Mouse (Mus musculus) intestine, postnatal 0 days (tissue): ENCODE data around the gene Rph3al. TPM values are rescaled to one million over a fixed set of nuclear protein-coding genes. Genes with fewer than 3 reads are reported as not detected.

Source experiments
- ATAC-seq: fragments of 200-750 bp; cut with Nextera tagmentation; 2 replicates; pipeline ENCODE4 v1.8.0; 2017; ENCODE audit warnings: mild to moderate bottlenecking, moderate TSS enrichment, moderate library complexity
- H3K27ac ChIP-seq: fragments of 300-500 bp; sonication (generic); 2 replicates; pipeline ENCODE4 v1.5.1; 2014; ENCODE audit warnings: mild to moderate bottlenecking, low read depth, low read length, moderate library complexity
- H3K27me3 ChIP-seq: fragments of 300-500 bp; sonication (generic); replicated peaks from 2 replicates; pipeline ENCODE4 v1.6.1; 2014; ENCODE audit warnings: low read length, mixed read lengths; ENCODE audit not compliant: control insufficient read depth, insufficient read depth
- H3K36me3 ChIP-seq: fragments of 300-500 bp; sonication (generic); 2 replicates; pipeline ENCODE4 v1.6.1; 2014; ENCODE audit warnings: mild to moderate bottlenecking, moderate library complexity; ENCODE audit not compliant: control insufficient read depth, insufficient read depth
- H3K4me1 ChIP-seq: fragments of 300-500 bp; sonication (generic); replicated peaks from 2 replicates; pipeline ENCODE4 v1.6.1; 2014; ENCODE audit warnings: antibody characterized with exemption, low read length, mixed read lengths; ENCODE audit not compliant: control insufficient read depth, insufficient read depth
- H3K4me2 ChIP-seq: fragments of 300-500 bp; sonication (generic); replicated peaks from 2 replicates; pipeline ENCODE4 v1.6.1; 2014; ENCODE audit warnings: low read depth, mild to moderate bottlenecking, moderate library complexity
- H3K4me3 ChIP-seq: fragments of 300-500 bp; sonication (generic); 2 replicates; pipeline ENCODE4 v1.5.1; 2014; ENCODE audit warnings: low read depth, low read length
- H3K9ac ChIP-seq: fragments of 300-500 bp; sonication (generic); 2 replicates; pipeline ENCODE4 v1.6.1; 2014; ENCODE audit warnings: mild to moderate bottlenecking, low read depth, low read length
- H3K9me3 ChIP-seq: fragments of 300-500 bp; sonication (generic); 2 replicates; pipeline ENCODE4 v1.6.1; 2016; ENCODE audit warnings: mixed run types; ENCODE audit not compliant: control insufficient read depth
- CTCF ChIP-seq: sonication (generic); IDR thresholded peaks from 2 replicates; pipeline ENCODE4 v1.5.1; 2016; ENCODE audit warnings: low read depth, mild to moderate bottlenecking, control low read depth, antibody characterized with exemption, moderate library complexity
- WGBS: fragments of 180-500 bp; shearing (Covaris S2); extraction: QIAGEN DNeasy Blood & Tissue Kit; methylation state at CpG from one replicate; pipeline ENCODE4 v1.1.7; 2014; 5-methylcytosine and 5-hydroxymethylcytosine counted together
- polyA plus RNA-seq: library from polyadenylated mRNA; unstranded; fragments of >200 nt; fragmentation: Nextera tagmentation; extraction: Ambion mirVana; gene quantifications from 2 replicates; pipeline ENCODE4 v1.2.1, GENCODE M21; 2015

Rph3al gene
- polyA plus RNA-seq, 1 experiment from 2014 or later: 10.5 TPM

- ATAC-seq: peak; percentile 87
Observed at GRCm38 (mm10) chr11:75976748-75977147, 38.5 kb upstream of the Rph3al start.

DNA sequence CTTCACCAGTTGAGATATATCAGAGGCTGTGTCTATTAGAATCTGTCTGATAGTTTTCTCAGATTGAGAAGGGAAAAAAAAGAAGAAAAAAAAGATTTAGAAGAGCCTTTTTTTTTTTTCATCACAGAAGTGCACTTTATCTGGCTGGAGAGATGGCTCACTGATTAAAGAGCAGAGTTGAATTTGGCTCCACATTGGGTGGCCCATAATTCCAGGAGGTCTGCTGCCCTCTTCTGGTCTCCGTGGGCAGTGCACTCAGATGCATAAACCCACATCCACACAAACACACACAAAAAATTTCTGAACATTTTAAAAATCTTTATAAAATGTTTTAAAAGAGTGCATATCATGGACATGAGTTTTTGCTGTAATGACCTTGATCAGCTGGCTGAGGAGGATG is 35.8 kb upstream of the Rph3al start:
- WGBS: 83% methylated on average over 1 of the region's 1 CpGs
- no peaks in the 10 kb centered on the region for H3K4me1 ChIP-seq
- no peaks in the 10 kb centered on the region for H3K9me3 ChIP-seq
- no peak overlapping the region for H3K4me3 ChIP-seq
- no peak overlapping the region for H3K27ac ChIP-seq
- no peaks in the 10 kb centered on the region for H3K36me3 ChIP-seq
- ATAC-seq: no peak
- H3K9ac ChIP-seq: no peak overlapping the region
- peak; percentile 55 for TF ChIP-seq CTCF
- H3K4me2 ChIP-seq: no peak overlapping the region
- no peaks in the 10 kb centered on the region for H3K27me3 ChIP-seq

More at GRCm38 (mm10) chr11:75976748-75977147, 38.5 kb upstream of the Rph3al start:
- WGBS: 27% methylated on average over 8 of the region's 8 CpGs
- TF ChIP-seq CTCF: no peak
- Histone ChIP-seq H3K4me3 (no peak overlapping the region), H3K27ac (peak overlapping the region; percentile 46; the same call in 1 of the 2 replicates), H3K27me3 (no peaks in the 10 kb centered on the region), H3K9me3 (no peaks in the 10 kb centered on the region), H3K4me1 (no peaks in the 10 kb centered on the region), H3K36me3 (no peaks in the 10 kb centered on the region), H3K4me2 (peak overlapping the region; percentile 37; the same call in 1 of the 2 replicates), H3K9ac (0 out of 2 replicates have a peak overlapping the region, but pooled peaks have one; percentile 17)

DNA sequence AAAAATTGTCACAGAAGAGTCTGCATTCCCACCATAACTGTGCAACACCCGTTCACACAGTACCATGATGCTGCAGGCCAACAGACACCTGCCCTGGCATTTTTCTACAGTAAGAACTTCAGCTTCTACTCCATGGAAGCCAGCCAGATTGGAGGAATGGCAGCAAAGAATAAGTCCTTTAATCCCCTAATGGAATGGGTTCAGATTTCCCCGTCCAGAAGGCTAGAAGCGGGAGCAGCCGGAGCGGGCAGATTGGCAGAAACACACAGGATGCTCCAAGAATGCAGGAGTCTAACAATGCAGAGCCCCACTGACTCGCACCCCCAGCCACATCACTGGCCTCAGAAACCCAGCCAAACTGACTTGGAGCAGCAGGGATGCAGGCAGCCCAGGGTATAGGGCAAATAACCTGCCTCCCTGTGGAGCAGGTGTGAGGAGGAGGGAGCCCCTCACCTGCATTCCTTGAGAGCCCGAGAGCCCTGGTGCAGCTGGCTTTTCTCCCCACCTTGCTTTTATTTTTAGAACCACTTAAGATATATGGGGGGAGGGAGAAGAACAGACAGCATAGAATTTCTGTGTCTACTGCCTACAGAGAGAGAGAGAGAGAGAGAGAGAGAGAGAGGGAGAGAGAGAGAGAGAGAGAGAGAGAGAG is 34.8 kb upstream of the Rph3al start:
- Histone ChIP-seq H3K4me2 (no peak overlapping the region), H3K27me3 (no peaks in the 10 kb centered on the region), H3K36me3 (no peaks in the 10 kb centered on the region), H3K27ac (no peak overlapping the region), H3K4me1 (no peaks in the 10 kb centered on the region), H3K9me3 (no peaks in the 10 kb centered on the region), H3K4me3 (no peak overlapping the region), H3K9ac (no peak overlapping the region)
- no peak for ATAC-seq
- 50% methylated on average over 7 of the region's 7 CpGs for WGBS
- TF ChIP-seq CTCF: no peak

- H3K27ac ChIP-seq: no peak overlapping the region
- WGBS: 86% methylated on average over 3 of the region's 3 CpGs
Observed at GRCm38 (mm10) chr11:75972188-75972587, 34.0 kb upstream of the Rph3al start.

DNA sequence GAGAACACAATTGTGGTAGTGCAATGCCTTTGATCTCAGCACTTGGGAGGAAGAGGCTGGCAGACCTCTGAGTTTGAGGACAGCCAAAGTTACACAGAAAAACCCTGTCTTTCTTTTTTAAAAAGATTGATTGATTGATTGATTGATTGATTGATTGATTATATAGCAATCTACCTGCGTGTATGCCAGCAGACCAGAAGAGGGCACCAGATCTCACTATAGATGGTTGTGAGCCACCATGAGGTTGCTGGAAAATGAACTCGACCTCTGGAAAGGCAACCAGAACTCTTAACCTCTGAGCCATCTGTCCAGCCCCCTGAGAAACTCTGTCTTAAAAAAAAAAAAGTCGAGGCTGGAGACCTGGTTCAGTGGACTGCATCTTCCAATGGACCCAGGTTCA is 32.4 kb upstream of the Rph3al start:
- no peaks in the 10 kb centered on the region for H3K36me3 ChIP-seq
- no peak overlapping the region for H3K27ac ChIP-seq
- no peak overlapping the region for H3K4me3 ChIP-seq
- 29% methylated on average over 3 of the region's 3 CpGs for whole genome bisulfite sequencing
- H3K4me1 ChIP-seq: peaks cover 11% of the 10 kb centered on the region
- no peak for ATAC-seq
- H3K9me3 ChIP-seq: no peaks in the 10 kb centered on the region
- no peak overlapping the region for H3K9ac ChIP-seq
- H3K27me3 ChIP-seq: no peaks in the 10 kb centered on the region
- no peak overlapping the region for H3K4me2 ChIP-seq
- TF ChIP-seq CTCF: peak; percentile 58

More at GRCm38 (mm10) chr11:75972188-75972587, 34.0 kb upstream of the Rph3al start:
- no peak for TF ChIP-seq CTCF
- ATAC-seq: no peak
- Histone ChIP-seq H3K9me3 (no peaks in the 10 kb centered on the region), H3K27me3 (no peaks in the 10 kb centered on the region), H3K4me1 (0 out of 2 replicates have a peak, but pooled peaks cover 4% of the 10 kb centered on the region), H3K4me2 (no peak overlapping the region), H3K36me3 (no peaks in the 10 kb centered on the region), H3K4me3 (no peak overlapping the region), H3K9ac (no peak overlapping the region)

GRCm38 (mm10) chr11:75968761-75969160 is 30.5 kb upstream of the Rph3al start:
- Histone ChIP-seq H3K9ac (no peak overlapping the region), H3K4me1 (peaks cover 16% of the 10 kb centered on the region), H3K36me3 (no peaks in the 10 kb centered on the region), H3K4me2 (no peak overlapping the region), H3K4me3 (no peak overlapping the region), H3K9me3 (no peaks in the 10 kb centered on the region), H3K27me3 (no peaks in the 10 kb centered on the region), H3K27ac (no peak overlapping the region)
- WGBS: 91% methylated on average over 6 of the region's 6 CpGs
- ATAC-seq: no peak
- no peak for TF ChIP-seq CTCF
